Mouse (Mus musculus) liver, embryonic 14.5 days (tissue): ENCODE results near the gene Mesp2. TPM values are rescaled to one million over a fixed set of nuclear protein-coding genes. Genes with fewer than 3 reads are reported as not detected.
A peak's percentile ranks its signal among the peaks of the same experiment; 100 is the strongest.

Source experiments
- ATAC-seq: fragments of 200-750 bp; cut with Nextera tagmentation; 2 replicates; pipeline ENCODE4 v1.8.0; 2017; ENCODE audit warnings: moderate number of reproducible peaks, mild to moderate bottlenecking, moderate library complexity; ENCODE audit not compliant: insufficient read depth
- DNase-seq, 3 experiments: peaks; one replicate each; pipeline ENCODE4 v3.0.0-alpha.2; 2012 to 2013; ENCODE audit warnings: low read depth in 3 of 3, low spot score in 3 of 3
- H3K27ac ChIP-seq: fragments of 300-500 bp; sonication (generic); 2 replicates; pipeline ENCODE4 v1.5.1; 2014; ENCODE audit warnings: moderate library complexity, mild to moderate bottlenecking, control low read depth, inconsistent platforms
- H3K27me3 ChIP-seq: fragments of 300-500 bp; sonication (generic); 2 replicates; pipeline ENCODE4 v1.6.1; 2014; ENCODE audit warnings: mild to moderate bottlenecking, low read length, moderate library complexity; ENCODE audit not compliant: control insufficient read depth, insufficient read depth
- H3K36me3 ChIP-seq: fragments of 300-500 bp; sonication (generic); replicated peaks from 2 replicates; pipeline ENCODE4 v1.6.1; 2014; ENCODE audit warnings: low read depth; ENCODE audit not compliant: control insufficient read depth, insufficient read depth
- H3K4me1 ChIP-seq, 2 experiments: fragments of 200-500 bp in 1 of 2; fragments of 300-500 bp in 1 of 2; sonication (generic) in 1 of 2; replicated peaks; 2 replicates each; pipeline ENCODE4 v1.6.1; 2012 to 2014; ENCODE audit warnings: antibody characterized with exemption in 1 of 2, inconsistent platforms in 1 of 2, low read length in 1 of 2; ENCODE audit not compliant: control insufficient read depth in 2 of 2, insufficient read depth in 2 of 2
- H3K4me2 ChIP-seq: fragments of 300-500 bp; sonication (generic); 2 replicates; pipeline ENCODE4 v1.6.1; 2014; ENCODE audit warnings: low read depth, mild to moderate bottlenecking, control low read depth, moderate library complexity
- H3K4me3 ChIP-seq, 2 experiments: fragments of 200-500 bp in 1 of 2; fragments of 300-500 bp in 1 of 2; sonication (generic) in 1 of 2; 2 replicates each; pipeline ENCODE4 v1.5.1; 2012 to 2014; ENCODE audit warnings: low read depth in 2 of 2, low read length in 2 of 2, mild to moderate bottlenecking in 2 of 2, control low read depth in 1 of 2, inconsistent platforms in 1 of 2, moderate library complexity in 1 of 2; ENCODE audit not compliant: insufficient read depth in 1 of 2
- H3K9ac ChIP-seq: fragments of 300-500 bp; sonication (generic); replicated peaks from 2 replicates; pipeline ENCODE4 v1.6.1; 2014; ENCODE audit warnings: mild to moderate bottlenecking, control low read depth, moderate library complexity
- H3K9me3 ChIP-seq: fragments of 300-500 bp; sonication (generic); 2 replicates; pipeline ENCODE4 v1.6.1; 2016; ENCODE audit warnings: low read length, mixed read lengths; ENCODE audit not compliant: control insufficient read depth
- CTCF ChIP-seq: IDR thresholded peaks from 2 replicates; pipeline ENCODE4 v1.5.1; 2016; ENCODE audit warnings: antibody characterized with exemption, low read depth, control low read depth
- EP300 ChIP-seq: IDR thresholded peaks from 2 replicates; pipeline ENCODE4 v1.6.1; 2016; ENCODE audit warnings: antibody characterized with exemption, low read depth
- WGBS: fragments of 180-500 bp; shearing (Covaris S2); extraction: QIAGEN DNeasy Blood & Tissue Kit; methylation state at CpG from one replicate; pipeline ENCODE4 v1.1.7; 2014; ENCODE audit not compliant: insufficient replicate concordance; 5-methylcytosine and 5-hydroxymethylcytosine counted together
- polyA plus RNA-seq, 2 experiments: library from polyadenylated mRNA; depleted of rRNA in 1 of 2; stranded (reverse) in 1 of 2; unstranded in 1 of 2; fragments of >200 nt; fragmentation: Nextera tagmentation in 1 of 2; extraction: Ambion mirVana in 1 of 2; gene quantifications; 2 replicates each; pipeline versions ENCODE4 v1.2.1 to v1.2.3; 2012 to 2014

Gene Mesp2
- polyA plus RNA-seq (2012; rRNA removed) (0.04 TPM in 1 of 2 replicates, not detected in the other), polyA plus RNA-seq (2014; fragmentation: Nextera tagmentation; extraction: Ambion mirVana) (0.06 TPM in 1 of 2 replicates, not detected in the other)

- peak; percentile 20 to 23 (median 22) for DNase-seq
- peak; percentile 31; the same call in 1 of the 2 replicates for ATAC-seq
Measured at GRCm38 (mm10) chr7:79810611-79811506, at the start of gene Mesp2. Gene Mesp2, plus strand, starts transcription at chr7:79810727.

GRCm38 (mm10) chr7:79761124-79761876 is 49.2 kb upstream of the Mesp2 start:
- no peak for TF ChIP-seq EP300
- TF ChIP-seq CTCF: no peak
- H3K4me2 ChIP-seq: no peak overlapping the region
- WGBS: 55% methylated on average over 5 of the region's 5 CpGs
- H3K36me3 ChIP-seq: no peaks in the 10 kb centered on the region
- ATAC-seq (no peak), DNase-seq (no peak)
- no peaks in the 10 kb centered on the region for H3K9me3 ChIP-seq
- no peak overlapping the region for H3K9ac ChIP-seq
- H3K4me1 ChIP-seq: no peaks in the 10 kb centered on the region
- H3K27ac ChIP-seq: no peak overlapping the region
- H3K27me3 ChIP-seq: no peaks in the 10 kb centered on the region
- no peak overlapping the region for H3K4me3 ChIP-seq

More at GRCm38 (mm10) chr7:79810611-79811506, at the start of gene Mesp2:
- no peaks in the 10 kb centered on the region for H3K9me3 ChIP-seq
- WGBS: 10% methylated on average over 71 of the region's 71 CpGs
- TF ChIP-seq CTCF (0 out of 2 replicates have a peak, but pooled peaks have one; percentile 6), EP300 (no peak)
- peak within 1 kb of the TSS; percentile 40 for H3K4me2 ChIP-seq
- H3K9ac ChIP-seq: no peak within 1 kb of the TSS
- 0 out of 4 replicates have a peak within 1 kb of the TSS, but pooled peaks of 1 of the 2 experiments have one; percentile 6 for H3K4me3 ChIP-seq
- H3K27ac ChIP-seq: no peak within 1 kb of the TSS
- H3K4me1 ChIP-seq: no peaks in the 10 kb centered on the region
- H3K27me3 ChIP-seq: peaks cover 6% of the 10 kb centered on the region
- H3K36me3 ChIP-seq: no peaks in the 10 kb centered on the region

DNA sequence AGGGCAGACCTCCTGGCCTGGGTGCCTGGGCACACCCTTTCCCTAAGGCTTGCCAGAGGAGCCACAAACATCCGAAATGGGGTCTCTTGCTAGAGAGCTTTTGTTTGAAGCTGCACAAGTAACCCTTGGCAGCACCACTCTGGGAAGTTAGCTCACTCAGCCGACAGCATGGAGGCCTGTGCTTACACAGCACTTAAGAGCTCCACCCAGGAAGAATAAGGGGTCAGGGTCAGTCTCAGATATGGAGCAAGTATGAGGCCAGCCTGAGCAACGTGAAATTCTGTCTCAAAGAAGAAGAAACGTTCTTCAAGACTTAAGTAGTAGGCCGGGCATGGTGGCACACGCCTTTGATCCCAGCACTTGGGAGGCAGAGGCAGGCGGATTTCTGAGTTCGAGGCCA is 48.4 kb upstream of the Mesp2 start:
- H3K36me3 ChIP-seq: no peaks in the 10 kb centered on the region
- no peaks in the 10 kb centered on the region for H3K4me1 ChIP-seq
- TF ChIP-seq EP300 (no peak), CTCF (no peak)
- H3K4me3 ChIP-seq: no peak overlapping the region
- H3K4me2 ChIP-seq: no peak overlapping the region
- no peaks in the 10 kb centered on the region for H3K27me3 ChIP-seq
- H3K27ac ChIP-seq: no peak overlapping the region
- no peaks in the 10 kb centered on the region for H3K9me3 ChIP-seq
- WGBS: 44% methylated on average over 8 of the region's 8 CpGs
- DNase-seq (no peak), ATAC-seq (no peak)
- H3K9ac ChIP-seq: no peak overlapping the region

GRCm38 (mm10) chr7:79765991-79766390 is 44.5 kb upstream of the Mesp2 start:
- no peak for ATAC-seq
- TF ChIP-seq EP300 (no peak), CTCF (no peak; the same call in 1 of the 2 replicates)
- H3K4me1 ChIP-seq: no peaks in the 10 kb centered on the region
- H3K27me3 ChIP-seq: no peaks in the 10 kb centered on the region
- 21% methylated on average over 1 of the region's 1 CpGs for WGBS
- no peaks in the 10 kb centered on the region for H3K36me3 ChIP-seq
- H3K9ac ChIP-seq: no peak overlapping the region
- DNase-seq: no peak
- no peak overlapping the region for H3K4me3 ChIP-seq
- H3K4me2 ChIP-seq: no peak overlapping the region
- no peaks in the 10 kb centered on the region for H3K9me3 ChIP-seq
- no peak overlapping the region for H3K27ac ChIP-seq

- no peak for ATAC-seq
- H3K4me3 ChIP-seq: no peak overlapping the region
- no peaks in the 10 kb centered on the region for H3K27me3 ChIP-seq
- H3K4me1 ChIP-seq: no peaks in the 10 kb centered on the region
- H3K9ac ChIP-seq: no peak overlapping the region
- DNase-seq: no peak
- WGBS: 70% methylated on average over 3 of the region's 3 CpGs
- no peak for TF ChIP-seq EP300
- no peak for TF ChIP-seq CTCF
- no peaks in the 10 kb centered on the region for H3K36me3 ChIP-seq
- no peak overlapping the region for H3K27ac ChIP-seq
- no peak overlapping the region for H3K4me2 ChIP-seq
- H3K9me3 ChIP-seq: no peaks in the 10 kb centered on the region
Measured at GRCm38 (mm10) chr7:79769664-79770063, 40.9 kb upstream of the Mesp2 start.
